Comparison of ENCODE assay signal across 8 mouse cellular contexts in the genomic region with DNA sequence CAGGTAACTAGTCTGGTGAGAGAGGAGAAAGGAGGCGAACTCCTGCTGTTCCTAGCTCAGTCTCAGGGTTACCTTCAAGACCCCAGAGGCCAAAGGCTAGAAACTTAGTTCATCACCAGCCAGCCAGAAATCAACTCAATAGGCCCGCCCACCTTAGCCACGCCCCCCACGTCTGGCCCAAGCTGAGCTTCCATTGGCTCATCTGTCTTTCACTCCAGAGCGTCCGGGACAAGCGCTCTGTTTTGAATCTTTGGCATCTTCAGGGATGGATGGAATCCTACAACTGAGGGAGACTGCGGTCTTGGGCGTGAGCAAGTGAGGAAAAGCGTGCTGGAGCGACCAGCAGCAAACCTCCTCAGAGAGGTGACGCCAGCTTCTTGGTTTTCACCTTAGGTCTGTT.
DNase-seq lines count a peak whose midpoint lies in the region; ATAC-seq lines count a peak whose summit lies in the region.

No protein-coding gene starts in this region.

- DNase-seq in heart, adult 11 months = no peak
- DNase-seq in limb, embryonic 10.5 days (ENCODE audit: low spot score) = peak; percentile 71
- peak; percentile 65 for DNase-seq in neural tube, embryonic 10.5 days (ENCODE audit: extremely low spot score, low spot score)
- no peak for DNase-seq in urinary bladder, postnatal 14 days (ENCODE audit: low spot score)
- no peak for DNase-seq in spleen, postnatal 14 days (ENCODE audit: low spot score in 2 of 2)
- no peak for DNase-seq in frontal cortex, adult 2 months (ENCODE audit: extremely low spot score in 1 of 2, low spot score in 1 of 2)

- no peaks in the 10 kb centered on the region for H3K9me3 ChIP-seq in heart, embryonic 11.5 days (replicated peaks; ENCODE audit: control insufficient read depth, low read length)
- peaks cover 6% of the 10 kb centered on the region; the same call in 1 of the 2 replicates for H3K9me3 ChIP-seq in embryonic facial prominence, embryonic 13.5 days
- H3K9me3 ChIP-seq in limb, embryonic 10.5 days (replicated peaks) = no peaks in the 10 kb centered on the region

- no peaks in the 10 kb centered on the region for H3K4me1 ChIP-seq in heart, embryonic 11.5 days (ENCODE audit: control insufficient read depth, insufficient read depth, low read length)
- peaks cover 4% of the 10 kb centered on the region; the same call in 1 of the 2 replicates for H3K4me1 ChIP-seq in embryonic facial prominence, embryonic 13.5 days
- H3K4me1 ChIP-seq in limb, embryonic 10.5 days = peaks cover 9% of the 10 kb centered on the region

- H3K27me3 ChIP-seq in heart, embryonic 11.5 days (ENCODE audit: control insufficient read depth, insufficient read depth, low read length) = no peaks in the 10 kb centered on the region
- H3K27me3 ChIP-seq in embryonic facial prominence, embryonic 13.5 days = no peaks in the 10 kb centered on the region
- H3K27me3 ChIP-seq in limb, embryonic 10.5 days (ENCODE audit: low read depth, poor library complexity, severe bottlenecking) = no peaks in the 10 kb centered on the region

- H3K4me3 ChIP-seq in heart, embryonic 11.5 days (ENCODE audit: low read depth, low read length) = peak overlapping the region; percentile 36
- H3K4me3 ChIP-seq in embryonic facial prominence, embryonic 13.5 days = peak overlapping the region; percentile 40
- H3K4me3 ChIP-seq in limb, embryonic 10.5 days = peak overlapping the region; percentile 54

- no peak overlapping the region for H3K27ac ChIP-seq in heart, embryonic 11.5 days (ENCODE audit: low read depth, low read length)
- no peak overlapping the region for H3K27ac ChIP-seq in embryonic facial prominence, embryonic 13.5 days
- H3K27ac ChIP-seq in limb, embryonic 10.5 days = peak overlapping the region; percentile 27; the same call in 1 of the 2 replicates

- peak overlapping the region; percentile 65 for H3K4me2 ChIP-seq in heart, embryonic 11.5 days
- peak overlapping the region; percentile 58 for H3K4me2 ChIP-seq in embryonic facial prominence, embryonic 13.5 days

- ATAC-seq in heart, embryonic 11.5 days (replicated peaks; ENCODE audit: insufficient number of reproducible peaks, low FRiP score, low TSS enrichment) = no peak
- no peak for ATAC-seq in embryonic facial prominence, embryonic 13.5 days (ENCODE audit: insufficient number of reproducible peaks, insufficient read depth, low FRiP score, low TSS enrichment, low read depth)

- no peaks in the 10 kb centered on the region for H3K36me3 ChIP-seq in heart, embryonic 11.5 days (ENCODE audit: control insufficient read depth, insufficient read depth, low read length)
- H3K36me3 ChIP-seq in embryonic facial prominence, embryonic 13.5 days = no peaks in the 10 kb centered on the region
- H3K36me3 ChIP-seq in limb, embryonic 10.5 days = no peaks in the 10 kb centered on the region

- H3K9ac ChIP-seq in heart, embryonic 11.5 days (ENCODE audit: low read depth, low read length) = no peak overlapping the region
- H3K9ac ChIP-seq in embryonic facial prominence, embryonic 13.5 days = 0 out of 2 replicates have a peak overlapping the region, but pooled peaks have one; percentile 41

- 13% methylated on average over 12 of the region's 12 CpGs for WGBS in heart, embryonic 11.5 days (ENCODE audit: insufficient replicate concordance)
- 17% methylated on average over 12 of the region's 12 CpGs for WGBS in embryonic facial prominence, embryonic 13.5 days
- WGBS in limb, embryonic 10.5 days = 20% methylated on average over 12 of the region's 12 CpGs

Comparison
In these comparisons a context has a peak if more than half of its experiments do, and no peak if none do; other contexts are left out.
1. DNase-seq: peak in limb, embryonic 10.5 days (single experiment) and neural tube, embryonic 10.5 days (single experiment); none in heart, adult 11 months (single experiment), urinary bladder, postnatal 14 days (single experiment), spleen, postnatal 14 days (0 of 2) and frontal cortex, adult 2 months (0 of 2).
2. Peak in every context shown above with its lines, with median percentiles within 50 percentile points of each other: H3K4me3 ChIP-seq.